Mouse (Mus musculus) myocyte (in vitro differentiated cells): ENCODE data around the gene Usp30.

Source experiments
- E2F4 ChIP-seq: IDR thresholded peaks from one replicate; pipeline ENCODE4 v1.6.1; 2011; ENCODE audit warnings: mild to moderate bottlenecking, control low read depth, moderate library complexity; ENCODE audit not compliant: insufficient read depth
- POLR2A ChIP-seq: IDR thresholded peaks from one replicate; pipeline ENCODE4 v1.6.1; 2011; ENCODE audit warnings: low read depth, mild to moderate bottlenecking, control low read depth, moderate library complexity; ENCODE audit not compliant: insufficient read length
- POLR2AphosphoS2 ChIP-seq: IDR thresholded peaks from one replicate; pipeline ENCODE4 v1.6.1; 2011; ENCODE audit warnings: low read depth, control low read depth; ENCODE audit not compliant: insufficient read length
- TCF12 ChIP-seq: IDR thresholded peaks from one replicate; pipeline ENCODE4 v1.6.1; 2011; ENCODE audit warnings: mild to moderate bottlenecking, control low read depth; ENCODE audit not compliant: poor library complexity, insufficient read depth, severe bottlenecking

GRCm38 (mm10) chr5:114061675-114062074, 3.6 kb upstream of the Usp30 start:
- TF ChIP-seq E2F4: no peak
- no peak for TF ChIP-seq POLR2A
- TF ChIP-seq POLR2AphosphoS2: no peak
- no peak for TF ChIP-seq TCF12
